Mouse (Mus musculus) limb, embryonic 15.5 days (tissue): ENCODE measurements around the gene Dennd4c. TPM values are rescaled to one million over a fixed set of nuclear protein-coding genes. Genes with fewer than 3 reads are reported as not detected.
A peak's percentile ranks its signal among the peaks of the same experiment; 100 is the strongest.

Experiments
- ATAC-seq: fragments of 200-750 bp; cut with Nextera tagmentation; 2 replicates; pipeline ENCODE4 v1.8.0; 2017; ENCODE audit warnings: low read depth, moderate TSS enrichment; ENCODE audit not compliant: insufficient number of reproducible peaks, low FRiP score, low TSS enrichment
- H3K27ac ChIP-seq: fragments of 300-500 bp; sonication (generic); 2 replicates; pipeline ENCODE4 v1.5.1; 2015; ENCODE audit warnings: moderate library complexity, mild to moderate bottlenecking, inconsistent platforms
- H3K27me3 ChIP-seq: fragments of 300-500 bp; sonication (generic); 2 replicates; pipeline ENCODE4 v1.6.1; 2015; ENCODE audit warnings: inconsistent platforms
- H3K36me3 ChIP-seq: fragments of 300-500 bp; sonication (generic); 2 replicates; pipeline ENCODE4 v1.6.1; 2015; ENCODE audit warnings: inconsistent platforms
- H3K4me1 ChIP-seq: fragments of 300-500 bp; sonication (generic); 2 replicates; pipeline ENCODE4 v1.6.1; 2015; ENCODE audit warnings: inconsistent platforms
- H3K4me2 ChIP-seq: fragments of 300-500 bp; sonication (generic); 2 replicates; pipeline ENCODE4 v1.6.1; 2015; ENCODE audit warnings: mild to moderate bottlenecking, inconsistent platforms
- H3K4me3 ChIP-seq: fragments of 300-500 bp; sonication (generic); 2 replicates; pipeline ENCODE4 v1.5.1; 2015; ENCODE audit warnings: mild to moderate bottlenecking, inconsistent platforms
- H3K9ac ChIP-seq: fragments of 300-500 bp; sonication (generic); 2 replicates; pipeline ENCODE4 v1.6.1; 2015; ENCODE audit warnings: inconsistent platforms
- H3K9me3 ChIP-seq: fragments of 300-500 bp; sonication (generic); 2 replicates; pipeline ENCODE4 v1.6.1; 2016; ENCODE audit warnings: inconsistent platforms
- WGBS: fragments of 180-500 bp; shearing (Covaris S2); methylation state at CpG from one replicate; pipeline ENCODE4 v1.1.7; 2015; 5-methylcytosine and 5-hydroxymethylcytosine counted together
- polyA plus RNA-seq: library from polyadenylated mRNA; unstranded; fragments of >200 nt; fragmentation: Nextera tagmentation; extraction: Ambion mirVana; gene quantifications from 2 replicates; pipeline ENCODE4 v1.2.1, GENCODE M21; 2015

The Dennd4c gene
- polyA plus RNA-seq, 1 experiment from 2014 or later: 7.7 TPM

DNA sequence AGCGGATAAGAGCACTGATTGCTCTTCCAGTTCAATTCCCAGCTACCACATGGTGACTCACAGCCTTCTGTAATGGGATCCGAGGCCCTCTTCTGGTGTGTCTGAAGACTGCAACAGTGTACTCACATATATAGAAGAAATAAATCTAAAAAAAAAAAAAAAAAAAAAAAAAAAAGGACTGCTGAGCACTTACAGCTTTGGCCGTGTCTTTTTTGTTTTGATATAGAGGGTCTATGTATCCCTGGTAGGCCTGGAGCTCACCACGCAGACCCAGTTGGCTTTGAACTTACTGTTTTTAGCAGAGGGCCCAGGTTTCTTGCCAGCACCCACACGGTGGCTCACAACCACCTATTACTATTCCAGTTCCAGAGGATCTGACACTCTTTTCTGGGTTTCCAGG is 115.7 kb downstream of the Dennd4c start:
- H3K9ac ChIP-seq: no peak overlapping the region
- WGBS: 81% methylated on average over 5 of the region's 5 CpGs
- no peaks in the 10 kb centered on the region for H3K4me1 ChIP-seq
- no peak for ATAC-seq
- H3K4me2 ChIP-seq: no peak overlapping the region
- no peaks in the 10 kb centered on the region for H3K9me3 ChIP-seq
- no peak overlapping the region for H3K27ac ChIP-seq
- H3K27me3 ChIP-seq: no peaks in the 10 kb centered on the region
- H3K4me3 ChIP-seq: no peak overlapping the region
- H3K36me3 ChIP-seq: no peaks in the 10 kb centered on the region

DNA sequence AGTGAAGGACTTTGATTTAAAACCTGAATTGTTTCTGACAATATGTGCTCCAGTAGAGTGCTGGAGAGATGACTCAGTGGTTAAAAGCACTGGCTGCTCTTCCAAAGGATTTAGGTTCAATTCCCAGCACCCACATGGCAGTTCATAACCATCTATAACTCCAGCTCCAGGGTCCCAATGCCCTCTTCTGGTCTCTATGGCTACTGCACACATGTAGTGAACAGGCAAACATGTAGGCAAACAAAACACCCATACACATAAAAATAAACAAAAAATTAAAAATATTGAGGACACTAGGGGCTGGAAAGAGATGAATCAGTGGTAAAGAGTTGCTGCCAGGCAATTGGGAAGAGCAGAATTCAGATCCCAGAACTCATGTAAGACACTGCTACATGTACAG is 123.6 kb downstream of the Dennd4c start:
- H3K4me2 ChIP-seq: no peak overlapping the region

DNA sequence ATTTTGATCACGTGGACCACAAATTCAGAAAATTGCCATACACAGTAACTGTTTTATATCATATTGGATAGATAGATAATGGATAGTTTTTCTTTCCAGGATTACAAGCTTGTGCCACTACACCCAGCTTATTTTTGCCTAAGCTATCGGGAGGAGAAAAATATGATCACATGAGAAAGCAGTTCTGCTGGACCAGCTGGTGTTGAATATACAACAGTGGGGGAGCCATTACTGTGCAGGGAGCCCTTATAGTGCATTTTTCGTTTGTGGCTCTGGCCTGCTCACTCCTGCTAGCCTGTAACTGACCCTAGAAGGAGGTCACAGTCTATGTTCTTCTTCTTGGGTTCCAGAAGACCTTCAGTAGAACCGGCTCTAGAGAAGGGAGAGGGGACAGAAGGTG is 124.7 kb downstream of the Dennd4c start:
- H3K27ac ChIP-seq: no peak overlapping the region
- ATAC-seq: no peak
- no peaks in the 10 kb centered on the region for H3K36me3 ChIP-seq
- 41% methylated on average over 4 of the region's 4 CpGs for WGBS
- no peak overlapping the region for H3K9ac ChIP-seq
- peaks cover 7% of the 10 kb centered on the region; the same call in 1 of the 2 replicates for H3K4me1 ChIP-seq
- no peak overlapping the region for H3K4me3 ChIP-seq
- H3K27me3 ChIP-seq: no peaks in the 10 kb centered on the region
- no peaks in the 10 kb centered on the region for H3K9me3 ChIP-seq
- H3K4me2 ChIP-seq: no peak overlapping the region

More for the DNA sequence above, 123.6 kb downstream of the Dennd4c start:
- Histone ChIP-seq H3K27ac (no peak overlapping the region), H3K9me3 (no peaks in the 10 kb centered on the region), H3K27me3 (no peaks in the 10 kb centered on the region), H3K36me3 (no peaks in the 10 kb centered on the region), H3K4me1 (peaks cover 7% of the 10 kb centered on the region; the same call in 1 of the 2 replicates), H3K4me3 (no peak overlapping the region), H3K9ac (no peak overlapping the region)
- ATAC-seq: no peak

DNA sequence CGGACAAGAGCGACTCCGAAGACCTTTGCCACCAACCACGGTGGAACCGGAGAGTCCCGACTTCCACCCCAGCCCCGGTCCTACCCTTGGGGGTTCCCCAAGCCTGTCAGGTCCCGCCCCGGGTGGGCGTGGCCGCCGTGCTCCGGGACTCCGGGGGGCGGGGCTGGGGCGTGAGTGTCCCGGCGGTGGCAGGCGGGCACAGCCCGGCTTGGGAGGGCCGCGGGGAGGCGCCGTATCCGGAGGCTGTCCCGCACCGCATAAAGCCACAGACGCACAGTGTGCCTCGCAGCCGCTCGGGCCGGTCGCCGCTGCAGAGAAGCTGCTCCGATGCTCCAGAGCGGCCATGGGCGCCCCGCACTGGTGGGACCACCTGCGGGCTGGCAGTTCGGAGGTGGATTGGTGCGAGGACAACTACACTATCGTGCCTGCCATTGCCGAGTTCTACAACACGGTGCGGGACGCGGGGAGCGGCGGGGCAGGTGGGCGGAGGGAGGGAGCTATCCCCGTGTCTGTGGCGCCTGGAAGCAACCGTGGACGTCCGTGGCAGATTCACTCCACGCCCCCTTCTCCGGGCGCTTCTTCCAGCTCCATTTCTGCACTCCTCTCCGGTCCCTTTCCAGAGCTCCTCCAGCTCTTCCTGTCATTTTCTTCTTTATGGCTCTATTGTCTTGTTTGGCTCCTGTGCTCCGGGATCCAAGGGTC is 125.9 kb downstream of the Dennd4c start, which contains the start of gene Acer2:
Acer2 (plus strand) TSS at position 251 of the 702 bp plus-strand sequence.
- Histone ChIP-seq H3K9me3 (no peaks in the 10 kb centered on the region), H3K27ac (no peak within 1 kb of the TSS), H3K9ac (peak within 1 kb of the TSS; percentile 48), H3K4me3 (peak within 1 kb of the TSS; percentile 69), H3K36me3 (no peaks in the 10 kb centered on the region), H3K27me3 (no peaks in the 10 kb centered on the region), H3K4me2 (peak within 1 kb of the TSS; percentile 94), H3K4me1 (peaks cover 7% of the 10 kb centered on the region; the same call in 1 of the 2 replicates)
- WGBS: under 1% methylated on average over 60 of the region's 60 CpGs
- ATAC-seq: peak; percentile 87

DNA sequence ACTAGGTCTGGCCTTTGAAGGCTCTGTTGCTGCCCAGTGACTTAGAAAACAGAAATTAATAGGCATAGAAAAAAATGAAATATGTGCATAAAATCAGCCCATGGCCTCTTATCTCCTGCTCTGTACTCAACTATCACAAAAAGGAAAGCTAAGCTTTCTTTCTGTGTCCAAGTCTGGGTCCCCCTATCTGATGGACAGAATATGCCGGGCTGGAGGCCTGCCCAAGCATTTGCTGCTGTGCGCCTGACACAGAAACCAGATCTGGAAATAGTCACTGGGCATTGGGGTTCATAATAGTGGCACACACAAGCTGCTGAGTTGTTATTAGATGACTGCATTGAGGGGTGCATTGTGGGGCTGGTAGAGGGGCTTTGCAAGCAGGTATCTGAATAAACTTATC is 131.1 kb downstream of the Dennd4c start:
- WGBS: 83% methylated on average over 2 of the region's 2 CpGs
- no peaks in the 10 kb centered on the region for H3K36me3 ChIP-seq
- no peak overlapping the region for H3K27ac ChIP-seq
- no peak for ATAC-seq
- H3K27me3 ChIP-seq: no peaks in the 10 kb centered on the region
- no peak overlapping the region for H3K4me2 ChIP-seq
- H3K4me1 ChIP-seq: no peaks in the 10 kb centered on the region; the same call in 1 of the 2 replicates
- H3K4me3 ChIP-seq: no peak overlapping the region
- H3K9ac ChIP-seq: no peak overlapping the region
- H3K9me3 ChIP-seq: no peaks in the 10 kb centered on the region

DNA sequence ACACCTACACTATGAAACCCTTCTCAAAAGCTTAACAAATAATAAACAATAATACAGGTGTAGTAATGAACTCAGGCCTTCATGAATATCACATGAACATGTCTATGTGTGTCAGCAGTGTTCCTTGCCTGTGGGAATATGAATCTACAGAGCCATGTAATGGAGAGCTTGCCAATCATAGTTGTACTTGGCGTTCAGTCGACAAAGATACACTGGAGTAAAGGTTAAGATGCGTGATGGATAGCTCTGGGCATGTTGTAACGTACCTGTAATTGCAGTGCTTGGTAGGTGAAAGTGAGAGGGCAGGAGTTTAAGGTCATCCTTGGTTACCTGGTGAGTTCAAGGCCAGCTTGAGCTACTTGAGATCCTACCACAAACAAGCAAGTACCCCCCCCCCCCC is 132.8 kb downstream of the Dennd4c start:
- ATAC-seq: no peak
- no peak overlapping the region for H3K4me2 ChIP-seq
- no peak overlapping the region for H3K4me3 ChIP-seq
- WGBS: 74% methylated on average over 4 of the region's 4 CpGs
- no peak overlapping the region for H3K9ac ChIP-seq
- H3K9me3 ChIP-seq: no peaks in the 10 kb centered on the region
- no peaks in the 10 kb centered on the region for H3K4me1 ChIP-seq
- no peaks in the 10 kb centered on the region for H3K27me3 ChIP-seq
- no peak overlapping the region for H3K27ac ChIP-seq
- no peaks in the 10 kb centered on the region for H3K36me3 ChIP-seq

DNA sequence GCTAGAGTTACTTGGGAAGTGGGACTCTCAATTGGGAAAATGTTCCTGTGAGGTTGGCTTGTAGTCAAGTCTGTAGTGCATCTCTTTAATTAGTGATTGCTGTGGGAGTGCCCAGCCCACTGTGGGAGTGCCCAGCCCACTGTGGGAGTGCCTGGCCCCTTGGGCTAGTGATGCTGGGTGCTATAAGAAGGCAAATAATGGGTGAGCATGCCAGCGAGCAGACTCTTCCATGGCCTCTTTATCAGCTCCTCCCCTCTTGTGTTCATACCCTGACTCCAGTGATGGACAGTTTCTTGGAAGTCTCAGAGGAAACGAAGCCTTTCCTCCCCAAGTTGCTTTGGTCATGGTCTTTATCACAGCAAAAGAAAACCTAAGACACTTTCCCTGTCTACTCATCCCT is 134.1 kb downstream of the Dennd4c start:
- Histone ChIP-seq H3K27ac (no peak overlapping the region), H3K36me3 (no peaks in the 10 kb centered on the region), H3K9ac (no peak overlapping the region), H3K4me2 (no peak overlapping the region), H3K4me1 (0 out of 2 replicates have a peak, but pooled peaks cover 4% of the 10 kb centered on the region), H3K4me3 (no peak overlapping the region), H3K27me3 (no peaks in the 10 kb centered on the region), H3K9me3 (no peaks in the 10 kb centered on the region)
- 64% methylated on average over 2 of the region's 2 CpGs for WGBS
- ATAC-seq: no peak

DNA sequence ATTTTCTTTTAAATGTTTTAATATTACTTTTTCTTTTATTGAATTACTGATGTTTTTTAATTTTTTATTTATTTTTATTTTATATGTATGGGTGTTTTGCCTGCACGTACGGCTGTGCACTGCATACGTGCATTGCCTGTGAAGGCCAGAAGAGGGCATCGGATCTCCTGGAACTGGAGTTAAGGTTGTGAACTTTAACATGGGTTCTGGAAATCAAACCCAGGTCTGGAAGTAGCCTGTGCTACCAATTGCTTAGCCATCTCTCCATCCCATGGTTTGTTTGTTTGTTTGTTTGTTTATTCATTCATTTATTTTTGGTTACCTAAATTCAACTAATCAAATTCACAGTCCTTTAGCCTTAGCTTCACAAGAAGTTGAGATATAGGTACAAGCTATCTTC is 136.6 kb downstream of the Dennd4c start:
- WGBS: 42% methylated on average over 4 of the region's 4 CpGs
- H3K36me3 ChIP-seq: no peaks in the 10 kb centered on the region
- no peak for ATAC-seq

DNA sequence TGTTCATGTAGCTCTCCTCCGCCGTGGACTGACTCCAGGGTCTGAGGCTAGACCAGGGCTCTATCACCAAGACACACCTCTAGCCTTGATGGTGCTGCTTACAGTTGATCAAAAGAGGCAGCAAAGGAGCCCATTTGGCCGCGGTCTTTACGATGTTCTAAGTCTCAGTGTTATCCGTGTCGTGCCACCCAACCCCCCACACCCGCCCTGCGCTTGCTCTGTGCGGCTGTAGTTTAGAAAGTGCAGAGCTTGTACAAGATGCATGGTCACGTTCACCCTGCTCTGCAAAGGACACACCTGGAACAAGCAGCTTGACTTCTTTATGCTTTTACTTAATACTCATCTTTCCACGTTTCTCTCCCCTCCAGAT is 137.4 kb downstream of the Dennd4c start:
- Histone ChIP-seq H3K27ac (peak overlapping the region; percentile 29; the same call in 1 of the 2 replicates), H3K36me3 (no peaks in the 10 kb centered on the region), H3K27me3 (no peaks in the 10 kb centered on the region), H3K4me3 (peak overlapping the region; percentile 30), H3K9me3 (no peaks in the 10 kb centered on the region), H3K4me1 (0 out of 2 replicates have a peak, but pooled peaks cover 4% of the 10 kb centered on the region), H3K9ac (no peak overlapping the region), H3K4me2 (peak overlapping the region; percentile 49)
- 40% methylated on average over 12 of the region's 12 CpGs for WGBS
- no peak for ATAC-seq

More for the DNA sequence above, 136.6 kb downstream of the Dennd4c start:
- Histone ChIP-seq H3K4me3 (no peak overlapping the region), H3K27me3 (no peaks in the 10 kb centered on the region), H3K9me3 (no peaks in the 10 kb centered on the region), H3K9ac (no peak overlapping the region), H3K4me1 (0 out of 2 replicates have a peak, but pooled peaks cover 4% of the 10 kb centered on the region), H3K4me2 (no peak overlapping the region), H3K27ac (no peak overlapping the region)

DNA sequence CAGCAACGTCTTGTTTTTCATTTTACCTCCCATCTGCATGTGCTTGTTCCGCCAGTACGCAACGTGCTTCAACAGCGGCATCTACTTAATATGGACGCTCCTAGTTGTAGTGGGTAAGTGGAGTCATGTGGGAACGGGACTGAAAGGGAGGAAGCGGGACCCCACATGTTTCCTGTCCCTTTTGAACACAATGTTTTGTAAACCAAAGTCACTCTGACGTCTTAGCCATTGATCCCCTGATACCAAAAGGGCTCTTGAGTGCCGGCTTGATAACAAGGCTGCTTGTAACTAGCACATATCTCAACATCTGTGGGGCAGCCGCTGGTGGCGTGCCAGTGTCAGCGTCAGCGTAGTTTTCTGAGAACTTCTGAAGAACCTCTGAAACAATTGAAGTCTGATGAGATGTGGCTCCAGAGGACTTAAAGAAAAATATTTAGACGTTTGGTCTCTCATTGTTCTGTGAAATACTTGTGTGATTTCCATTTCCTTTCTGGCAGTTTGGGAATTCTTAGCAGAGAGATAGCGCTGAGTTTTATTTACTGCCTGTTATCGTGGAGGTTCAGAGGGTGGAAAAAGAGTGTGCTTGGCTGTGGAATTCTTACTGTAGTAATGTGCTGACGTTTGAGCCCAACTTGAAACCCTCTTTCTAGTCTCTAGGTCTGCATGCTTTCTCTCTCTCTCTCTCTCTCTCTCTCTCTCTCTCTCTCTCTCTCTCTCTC is 138.0 kb downstream of the Dennd4c start:
- H3K9ac ChIP-seq: 0 out of 2 replicates have a peak overlapping the region, but pooled peaks have one; percentile 10
- no peak for ATAC-seq
- no peaks in the 10 kb centered on the region for H3K27me3 ChIP-seq
- peak overlapping the region; percentile 30 for H3K4me3 ChIP-seq
- peak overlapping the region; percentile 29; the same call in 1 of the 2 replicates for H3K27ac ChIP-seq
- peak overlapping the region; percentile 49 for H3K4me2 ChIP-seq
- 21% methylated on average over 18 of the region's 18 CpGs for WGBS
- no peaks in the 10 kb centered on the region for H3K9me3 ChIP-seq
- H3K4me1 ChIP-seq: 0 out of 2 replicates have a peak, but pooled peaks cover 4% of the 10 kb centered on the region
- no peaks in the 10 kb centered on the region for H3K36me3 ChIP-seq

DNA sequence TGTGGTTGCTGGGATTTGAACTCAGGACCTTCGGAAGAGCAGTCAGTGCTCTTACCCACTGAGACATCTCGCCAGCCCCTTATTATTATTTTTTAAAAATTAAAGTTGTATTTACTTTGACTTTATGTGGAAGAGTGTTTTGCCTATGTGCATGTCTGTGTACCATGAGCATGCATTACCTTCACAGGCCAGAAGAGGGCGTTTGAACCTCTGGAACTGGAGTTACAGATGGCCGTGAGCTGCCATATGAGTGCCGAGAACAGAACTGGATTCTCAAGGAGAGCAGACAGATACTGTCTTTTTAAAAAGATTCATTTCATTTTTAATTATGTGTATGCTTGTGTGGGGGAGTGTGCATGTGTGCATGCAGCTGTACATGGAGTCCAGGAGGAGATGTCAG is 139.5 kb downstream of the Dennd4c start:
- WGBS: 74% methylated on average over 5 of the region's 5 CpGs
- H3K4me3 ChIP-seq: no peak overlapping the region

DNA sequence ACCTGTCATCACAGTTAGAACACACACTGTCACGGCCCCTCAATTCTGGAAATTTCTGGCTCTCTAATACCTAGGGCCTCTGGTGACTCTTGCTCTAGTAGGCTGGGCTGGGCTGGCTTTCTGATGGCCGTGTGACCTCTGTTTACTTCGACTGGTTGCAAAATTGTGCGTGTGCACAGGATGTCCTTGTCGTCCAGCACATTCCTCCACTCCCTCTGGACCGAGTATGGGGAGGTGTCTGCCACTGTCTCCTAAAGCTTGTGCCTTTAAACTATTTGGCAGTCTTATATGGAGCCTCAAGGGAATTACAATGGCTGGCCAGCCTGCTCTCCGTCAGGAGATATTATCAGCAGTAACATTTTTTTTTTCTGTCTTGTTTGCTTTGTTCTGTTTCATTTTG is 149.1 kb downstream of the Dennd4c start:
- WGBS: 75% methylated on average over 7 of the region's 7 CpGs
- Histone ChIP-seq H3K27ac (no peak overlapping the region), H3K4me3 (no peak overlapping the region), H3K4me2 (no peak overlapping the region), H3K4me1 (peaks cover 13% of the 10 kb centered on the region; the same call in 1 of the 2 replicates), H3K36me3 (no peaks in the 10 kb centered on the region), H3K9ac (no peak overlapping the region), H3K9me3 (no peaks in the 10 kb centered on the region), H3K27me3 (no peaks in the 10 kb centered on the region)
- ATAC-seq: no peak

More for the DNA sequence above, 139.5 kb downstream of the Dennd4c start:
- H3K9me3 ChIP-seq: no peaks in the 10 kb centered on the region
- H3K9ac ChIP-seq: no peak overlapping the region
- 0 out of 2 replicates have a peak, but pooled peaks cover 4% of the 10 kb centered on the region for H3K4me1 ChIP-seq
- no peaks in the 10 kb centered on the region for H3K36me3 ChIP-seq
- no peak overlapping the region for H3K27ac ChIP-seq
- H3K27me3 ChIP-seq: no peaks in the 10 kb centered on the region
- ATAC-seq: no peak
- H3K4me2 ChIP-seq: no peak overlapping the region
